Mouse (Mus musculus): ENCODE measurements around the gene Ilf3.
"Not testable (repeated sequence)": the region's sequence is repeated elsewhere in the genome, so short reads cannot be mapped to it uniquely, and the experiment has no call there.

The Ilf3 gene

GRCm38 (mm10) chr9:21367357-21368111 is at the start of gene Ilf3:
Ilf3 (plus strand) TSS chr9:21367871.
- peak; percentile 100 for DNase-seq (ENCODE audit: low spot score in 2 of 2)

DNA sequence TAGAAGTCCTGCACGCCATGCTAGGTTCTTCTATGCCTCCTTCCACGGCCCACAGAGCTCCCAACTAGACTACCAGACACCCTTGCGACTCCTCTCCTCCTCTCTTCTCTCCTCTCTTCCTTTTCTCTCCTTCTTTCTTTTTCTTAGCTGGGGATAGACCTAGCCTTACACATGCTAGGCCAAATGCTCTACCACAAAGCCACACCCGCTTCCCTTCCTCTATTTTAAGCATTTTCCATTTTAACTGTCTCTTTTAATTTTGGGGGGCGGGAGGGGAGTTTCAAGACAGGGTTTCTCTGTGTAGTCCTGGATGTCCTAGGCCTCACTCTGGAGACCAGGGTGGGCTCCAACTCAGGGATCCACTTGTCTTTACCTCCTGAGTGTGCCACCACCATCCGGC is 48.9 kb upstream of the Ilf3 start:
- DNase-seq (ENCODE audit: low spot score in 2 of 2): no peak

- DNase-seq (ENCODE audit: low spot score in 2 of 2): no peak
Observed at GRCm38 (mm10) chr9:21319503-21319902, 48.2 kb upstream of the Ilf3 start.

- DNase-seq (ENCODE audit: low spot score in 2 of 2): no peak
Observed at GRCm38 (mm10) chr9:21320280-21320618, 47.4 kb upstream of the Ilf3 start.

DNA sequence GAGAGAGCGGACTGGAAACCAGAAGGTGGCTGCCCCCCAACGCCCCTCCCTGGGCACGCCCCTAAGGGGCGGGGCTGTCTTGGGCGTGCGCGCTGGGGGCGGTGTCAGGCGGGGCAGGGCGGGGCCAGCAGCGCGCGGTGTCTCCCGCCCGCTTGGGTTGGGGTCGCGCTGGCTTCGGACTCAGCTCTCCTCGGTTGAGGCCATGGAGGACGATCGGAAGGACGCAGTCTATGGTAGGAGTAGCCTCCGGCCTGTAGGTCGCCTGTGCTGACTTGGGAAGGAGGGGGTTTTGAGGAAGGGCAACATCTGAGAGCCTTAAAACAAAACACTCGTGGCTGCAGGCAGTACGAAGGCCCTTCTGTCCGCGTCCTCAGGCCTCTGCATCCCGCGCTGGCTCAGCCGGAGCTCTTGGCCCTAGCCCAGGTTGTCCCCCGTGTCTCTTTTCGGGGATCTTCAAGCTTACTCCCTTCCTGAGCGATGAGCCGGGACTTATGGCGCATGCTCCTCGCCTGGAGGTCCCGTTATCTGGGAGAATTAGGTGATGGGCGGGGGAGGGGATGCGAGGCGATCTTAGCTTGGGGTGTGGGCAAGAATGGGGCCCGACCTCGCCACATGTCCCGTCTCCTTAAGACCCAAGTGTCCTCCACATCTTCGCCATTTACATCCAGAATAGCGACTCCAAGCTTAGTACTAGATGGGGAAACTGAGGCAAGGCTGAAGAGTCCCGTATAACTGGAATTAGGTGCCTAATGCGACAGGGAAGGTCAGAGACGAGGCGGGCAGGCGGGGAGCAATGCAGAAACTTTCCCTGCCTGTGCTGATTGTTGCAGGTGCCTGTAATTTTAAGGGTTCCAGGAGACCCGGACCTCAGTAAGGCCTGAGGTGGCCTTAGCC is 46.8 kb upstream of the Ilf3 start, which contains the start of gene Slc44a2:
Slc44a2 (plus strand) TSS at position 80 of the 894 bp plus-strand sequence.
- DNase-seq (ENCODE audit: low spot score in 2 of 2): peak; percentile 80 to 85

- peak; percentile 50 to 56 for DNase-seq (ENCODE audit: low spot score in 2 of 2)
Observed at GRCm38 (mm10) chr9:21321513-21321835, 46.2 kb upstream of the Ilf3 start.

DNA sequence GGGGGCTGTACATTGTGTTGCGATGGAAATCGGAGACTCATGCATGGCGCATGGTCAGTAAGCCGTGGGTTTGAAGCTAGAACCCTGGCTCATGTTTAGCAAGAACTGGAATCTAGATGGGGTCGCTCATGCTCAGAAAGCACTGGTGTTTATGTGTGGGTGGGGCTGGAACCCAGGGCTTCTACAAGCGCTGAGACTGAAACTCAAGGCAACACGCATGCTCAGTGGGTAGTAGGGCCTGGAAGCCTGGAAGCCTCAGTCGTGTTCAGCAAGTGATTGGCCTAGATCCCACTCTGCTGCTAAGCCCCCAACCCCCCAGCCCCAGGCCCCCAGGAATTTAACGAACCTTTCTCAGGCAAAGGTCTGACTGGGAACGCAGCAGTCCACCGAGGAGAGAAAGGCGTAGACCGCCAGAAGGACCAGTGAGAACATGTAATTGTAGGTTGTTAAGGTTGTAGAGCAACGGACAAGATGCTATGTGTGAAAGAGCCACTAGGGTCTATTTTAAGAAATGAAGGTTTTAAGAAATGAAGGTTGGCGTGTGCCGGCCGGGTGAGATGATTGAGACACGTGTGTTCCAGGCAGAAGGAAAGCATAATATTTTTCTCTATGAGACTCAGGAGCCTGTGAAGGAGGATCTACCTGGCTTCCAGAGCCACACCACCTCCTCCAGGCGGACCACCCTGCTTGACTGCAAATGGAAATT is 45.3 kb upstream of the Ilf3 start:
- DNase-seq (ENCODE audit: low spot score in 2 of 2): peak; percentile 43 to 47

DNA sequence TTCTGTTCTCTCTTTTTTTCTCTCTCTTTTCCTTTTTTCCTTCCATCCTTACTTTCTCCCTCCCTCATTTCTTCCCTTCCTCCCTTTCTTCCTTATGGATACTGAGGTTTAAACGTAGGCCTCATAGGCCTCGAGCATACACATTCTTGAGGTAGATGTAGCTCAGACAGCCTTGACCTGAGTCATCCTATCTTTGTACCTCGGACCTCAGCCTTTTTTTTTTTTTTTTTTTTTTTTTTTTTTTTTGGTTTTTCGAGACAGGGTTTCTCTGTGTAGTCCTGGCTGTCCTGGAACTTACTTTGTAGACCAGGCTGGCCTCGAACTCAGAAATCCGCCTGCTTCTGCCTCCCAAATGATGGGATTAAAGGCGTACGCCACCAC is 44.8 kb upstream of the Ilf3 start:
- DNase-seq (ENCODE audit: low spot score in 2 of 2): not testable (repeated sequence)

- no peak for DNase-seq (ENCODE audit: low spot score in 2 of 2)
Observed at GRCm38 (mm10) chr9:21324269-21324668, 43.4 kb upstream of the Ilf3 start.

- DNase-seq (ENCODE audit: low spot score in 2 of 2): no peak
Observed at GRCm38 (mm10) chr9:21327569-21327968, 40.1 kb upstream of the Ilf3 start.

GRCm38 (mm10) chr9:21328041-21328440 is 39.6 kb upstream of the Ilf3 start:
- DNase-seq (ENCODE audit: low spot score in 2 of 2): no peak

DNA sequence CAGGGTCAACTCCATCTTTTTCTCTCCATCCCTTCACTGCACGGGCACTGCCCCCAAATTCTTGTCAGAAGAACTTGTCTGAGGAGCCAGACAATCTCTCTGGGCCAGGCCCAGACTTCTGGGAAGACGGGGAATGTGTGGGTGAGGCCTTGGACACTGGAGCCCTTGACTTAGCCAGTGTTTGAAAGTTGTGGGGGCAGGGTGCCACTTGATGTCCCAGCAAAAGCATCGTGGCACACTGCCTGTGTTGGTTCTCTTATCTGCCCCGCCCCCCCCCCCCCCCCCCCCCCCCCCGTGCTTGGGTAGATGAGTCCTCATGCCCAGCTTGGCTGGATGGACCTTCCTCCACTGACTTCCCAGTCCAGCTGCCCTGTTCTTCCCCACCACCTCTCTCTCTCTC is 38.6 kb upstream of the Ilf3 start:
- no peak for DNase-seq (ENCODE audit: low spot score in 2 of 2)

DNA sequence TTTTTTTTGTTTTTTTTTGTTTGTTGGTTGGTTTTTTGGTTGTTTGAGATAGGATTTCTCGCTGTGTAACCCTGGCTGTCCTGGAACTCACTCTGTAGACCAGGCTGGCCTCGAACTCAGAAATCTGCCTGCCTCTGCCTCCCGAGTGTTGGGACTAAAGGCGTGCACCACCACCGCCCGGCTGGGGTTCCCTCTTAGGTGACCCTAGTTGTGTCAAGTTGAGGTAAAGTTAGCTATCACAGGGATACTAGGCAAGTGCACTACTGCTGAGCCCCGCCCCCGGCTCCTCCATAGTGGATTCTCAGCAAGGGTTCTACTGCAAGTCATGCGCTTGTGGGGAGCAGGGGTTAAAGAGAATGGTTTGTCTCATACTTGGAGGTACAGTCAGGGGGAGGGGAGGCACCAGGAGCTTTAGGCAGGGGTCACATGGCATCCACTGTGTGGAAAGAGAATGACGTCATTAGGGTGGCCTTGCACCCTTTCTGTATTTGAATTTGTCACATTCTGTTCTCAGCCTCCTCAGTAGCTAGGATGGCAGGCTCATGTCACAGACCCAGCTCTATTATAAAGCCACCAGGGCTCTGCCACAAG is 37.9 kb upstream of the Ilf3 start:
- DNase-seq (ENCODE audit: low spot score in 2 of 2): no peak

DNA sequence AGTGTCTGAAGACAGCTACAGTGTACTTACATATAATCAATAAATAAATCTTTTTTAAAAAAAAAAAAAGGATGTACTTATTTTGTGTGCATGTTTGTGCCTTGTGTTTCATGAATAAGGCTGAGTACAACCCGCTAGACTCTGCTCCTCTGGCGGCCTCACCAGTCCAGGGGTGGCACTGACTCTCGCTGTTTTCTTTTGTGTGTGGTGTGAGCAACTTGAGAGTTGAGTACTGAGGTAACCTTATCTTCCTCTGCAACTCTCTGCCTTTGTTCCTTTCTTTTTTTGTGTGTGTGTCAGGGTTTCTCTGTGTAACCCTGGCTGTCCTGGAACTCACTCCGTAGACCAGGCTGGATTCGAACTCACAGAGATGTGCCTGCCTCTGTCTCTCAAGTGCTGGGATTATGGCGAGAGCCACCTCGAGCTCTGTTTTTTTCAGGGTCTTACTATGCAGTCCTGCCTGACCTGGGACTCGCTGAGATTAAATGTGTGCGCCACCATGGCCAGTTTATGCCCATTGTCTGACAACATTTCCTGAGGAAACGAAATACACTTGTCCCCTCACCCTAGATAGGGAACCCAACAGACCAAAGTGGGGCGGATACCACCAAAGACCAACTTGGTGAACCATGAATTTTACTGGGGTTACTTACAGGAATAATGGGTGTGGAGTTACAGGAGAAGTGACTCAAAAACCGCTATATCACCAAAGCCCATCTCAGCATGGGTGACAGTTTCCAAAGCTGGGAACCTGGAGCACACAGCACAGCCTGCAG is 36.1 kb upstream of the Ilf3 start:
- DNase-seq (ENCODE audit: low spot score in 2 of 2): no peak

GRCm38 (mm10) chr9:21332161-21333061 is 35.3 kb upstream of the Ilf3 start:
- DNase-seq (ENCODE audit: low spot score in 2 of 2): no peak

GRCm38 (mm10) chr9:21333523-21333922 is 34.1 kb upstream of the Ilf3 start:
- no peak for DNase-seq (ENCODE audit: low spot score in 2 of 2)

GRCm38 (mm10) chr9:21334747-21335146 is 32.9 kb upstream of the Ilf3 start:
- DNase-seq (ENCODE audit: low spot score in 2 of 2): no peak

DNA sequence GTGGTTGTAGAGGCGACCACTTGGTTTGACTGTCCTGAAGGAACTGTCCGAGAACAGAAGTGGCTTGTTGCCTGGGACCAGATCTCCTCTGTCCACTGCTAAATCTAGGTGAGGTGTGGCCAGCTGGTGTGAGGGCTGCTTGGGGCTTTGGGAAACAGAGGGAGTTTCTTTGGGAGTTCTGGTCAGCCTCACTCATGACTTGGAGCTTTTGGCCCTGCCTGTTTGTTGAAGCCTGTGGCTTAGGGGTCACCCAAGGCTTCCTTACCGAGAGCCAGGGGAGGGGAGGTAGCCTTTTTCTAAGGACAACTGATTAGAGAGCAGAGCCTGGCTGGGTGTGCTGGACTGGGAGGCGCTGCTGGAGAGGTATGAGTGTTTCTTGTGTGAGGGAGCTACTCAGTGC is 32.3 kb upstream of the Ilf3 start:
- no peak for DNase-seq (ENCODE audit: low spot score in 2 of 2)

- DNase-seq (ENCODE audit: low spot score in 2 of 2): no peak
Observed at GRCm38 (mm10) chr9:21336491-21336890, 31.2 kb upstream of the Ilf3 start.

DNA sequence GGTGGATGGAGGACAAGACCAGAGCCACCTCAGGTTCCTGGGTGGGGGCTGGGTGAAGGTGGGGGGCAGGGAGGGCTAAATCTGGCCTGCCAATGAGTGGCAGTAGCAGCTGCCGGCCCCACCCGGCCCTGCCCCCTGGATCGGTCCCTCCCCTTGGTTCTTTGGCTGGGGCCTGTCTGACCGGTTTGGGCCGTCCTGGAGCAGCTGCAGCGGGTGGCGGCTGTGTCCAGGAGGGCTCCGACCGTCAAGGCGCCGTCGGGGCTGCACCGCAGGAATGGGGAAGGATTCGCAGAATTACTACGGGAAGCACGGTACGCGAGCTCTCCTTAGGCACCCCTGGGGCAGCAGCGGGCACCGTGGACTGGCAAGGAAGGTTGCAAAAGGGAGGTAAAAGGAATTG is 30.0 kb upstream of the Ilf3 start:
- DNase-seq (ENCODE audit: low spot score in 2 of 2): no peak
